Mouse (Mus musculus): ENCODE measurements around the gene Utp20. TPM values are rescaled to one million over a fixed set of nuclear protein-coding genes. Genes with fewer than 3 reads are reported as not detected.
"Not testable (repeated sequence)": the region's sequence is repeated elsewhere in the genome, so short reads cannot be mapped to it uniquely, and the experiment has no call there.

Utp20 gene
- polyA plus RNA-seq, 1 experiment from 2014 or later: 12.7 TPM

DNA sequence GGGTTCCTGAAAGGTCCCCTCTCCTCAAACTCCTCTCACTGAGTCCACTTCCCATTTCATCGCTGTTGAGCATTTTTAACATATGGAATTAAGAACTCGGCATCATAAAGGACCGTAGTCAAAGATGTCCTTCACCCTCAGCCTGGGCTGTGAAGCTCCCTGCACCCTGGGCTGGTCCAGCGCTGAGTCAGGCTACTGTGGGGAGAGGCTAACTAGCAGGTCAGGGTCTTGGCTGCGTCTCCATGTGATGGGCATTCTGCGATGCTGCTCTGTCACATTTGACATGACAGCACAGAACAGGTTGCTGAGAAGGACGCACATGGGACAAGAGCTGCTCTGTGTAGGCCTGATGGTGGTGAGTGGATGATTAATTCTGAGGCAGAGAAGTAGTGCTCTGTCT is 56.9 kb downstream of the Utp20 start:
- Histone ChIP-seq H3K4me3 (ENCODE audit: low read length) (no peak overlapping the region), H3K27me3 (ENCODE audit: control insufficient read depth, insufficient read depth, low read depth, low read length) (no peaks in the 10 kb centered on the region), H3K9ac (ENCODE audit: low read length) (no peak overlapping the region), H3K27ac (ENCODE audit: low read length) (no peak overlapping the region), H3K9me3 (ENCODE audit: control insufficient read depth, low read length) (no peaks in the 10 kb centered on the region), H3K4me2 (ENCODE audit: low read depth, low read length) (no peak overlapping the region), H3K36me3 (ENCODE audit: control insufficient read depth, insufficient read depth, low read length) (peaks cover 37% of the 10 kb centered on the region), H3K4me1 (replicated peaks; ENCODE audit: control insufficient read depth, insufficient read depth, low read length) (no peaks in the 10 kb centered on the region)
- WGBS: 95% methylated on average over 7 of the region's 7 CpGs
- ATAC-seq (ENCODE audit: low read depth): no peak

GRCm38 (mm10) chr10:88768961-88769360 is 57.6 kb downstream of the Utp20 start:
- H3K27ac ChIP-seq (ENCODE audit: low read length): no peak overlapping the region
- 90% methylated on average over 5 of the region's 5 CpGs for WGBS
- peaks cover 43% of the 10 kb centered on the region for H3K36me3 ChIP-seq (ENCODE audit: control insufficient read depth, insufficient read depth, low read length)
- H3K4me3 ChIP-seq (ENCODE audit: low read length): no peak overlapping the region
- H3K9me3 ChIP-seq (ENCODE audit: control insufficient read depth, low read length): no peaks in the 10 kb centered on the region
- H3K4me2 ChIP-seq (ENCODE audit: low read depth, low read length): no peak overlapping the region
- ATAC-seq (ENCODE audit: low read depth): no peak
- no peaks in the 10 kb centered on the region for H3K4me1 ChIP-seq (replicated peaks; ENCODE audit: control insufficient read depth, insufficient read depth, low read length)
- H3K27me3 ChIP-seq (ENCODE audit: control insufficient read depth, insufficient read depth, low read depth, low read length): no peaks in the 10 kb centered on the region
- no peak overlapping the region for H3K9ac ChIP-seq (ENCODE audit: low read length)

DNA sequence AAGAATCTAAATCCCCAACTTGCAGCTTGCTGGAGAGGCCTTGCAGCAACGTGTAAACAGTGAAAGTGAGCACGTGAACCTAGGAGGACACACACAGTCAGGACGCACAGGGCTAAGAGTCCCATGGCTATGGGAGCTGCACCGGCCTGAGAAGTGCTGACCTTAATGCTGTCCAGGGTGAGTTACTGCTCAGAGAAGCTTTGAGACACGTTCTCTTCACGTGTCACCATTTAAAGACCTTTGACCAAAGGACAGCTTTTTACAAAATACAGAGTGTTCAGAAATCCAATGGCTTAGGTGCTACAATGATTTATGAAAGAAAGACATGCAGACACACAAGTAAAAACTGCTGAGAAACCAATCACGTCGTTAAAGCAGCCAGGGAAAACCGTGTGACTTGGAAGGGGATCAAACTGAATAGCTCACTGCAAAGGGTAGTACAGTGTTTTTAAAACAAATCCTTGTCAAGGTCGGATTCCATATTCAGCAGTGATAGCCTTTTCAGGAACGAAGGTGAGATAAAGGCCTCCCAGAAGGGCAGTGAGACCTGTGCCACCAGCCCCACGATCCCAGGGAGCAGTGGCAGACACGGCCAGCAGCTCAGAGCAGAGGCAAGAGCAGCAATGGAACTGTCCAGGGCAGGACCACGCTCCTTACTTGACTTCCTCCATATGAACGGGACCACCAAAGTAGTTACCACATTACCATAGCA is 61.0 kb downstream of the Utp20 start:
- no peaks in the 10 kb centered on the region for H3K4me1 ChIP-seq (replicated peaks; ENCODE audit: control insufficient read depth, insufficient read depth, low read length)
- WGBS: 82% methylated on average over 15 of the region's 15 CpGs
- no peaks in the 10 kb centered on the region for H3K27me3 ChIP-seq (ENCODE audit: control insufficient read depth, insufficient read depth, low read depth, low read length)
- H3K36me3 ChIP-seq (ENCODE audit: control insufficient read depth, insufficient read depth, low read length): peaks cover 40% of the 10 kb centered on the region
- no peak overlapping the region for H3K4me3 ChIP-seq (ENCODE audit: low read length)
- no peak overlapping the region for H3K27ac ChIP-seq (ENCODE audit: low read length)
- no peak overlapping the region for H3K4me2 ChIP-seq (ENCODE audit: low read depth, low read length)
- no peak overlapping the region for H3K9ac ChIP-seq (ENCODE audit: low read length)
- no peak for ATAC-seq (ENCODE audit: low read depth)
- no peaks in the 10 kb centered on the region for H3K9me3 ChIP-seq (ENCODE audit: control insufficient read depth, low read length)

DNA sequence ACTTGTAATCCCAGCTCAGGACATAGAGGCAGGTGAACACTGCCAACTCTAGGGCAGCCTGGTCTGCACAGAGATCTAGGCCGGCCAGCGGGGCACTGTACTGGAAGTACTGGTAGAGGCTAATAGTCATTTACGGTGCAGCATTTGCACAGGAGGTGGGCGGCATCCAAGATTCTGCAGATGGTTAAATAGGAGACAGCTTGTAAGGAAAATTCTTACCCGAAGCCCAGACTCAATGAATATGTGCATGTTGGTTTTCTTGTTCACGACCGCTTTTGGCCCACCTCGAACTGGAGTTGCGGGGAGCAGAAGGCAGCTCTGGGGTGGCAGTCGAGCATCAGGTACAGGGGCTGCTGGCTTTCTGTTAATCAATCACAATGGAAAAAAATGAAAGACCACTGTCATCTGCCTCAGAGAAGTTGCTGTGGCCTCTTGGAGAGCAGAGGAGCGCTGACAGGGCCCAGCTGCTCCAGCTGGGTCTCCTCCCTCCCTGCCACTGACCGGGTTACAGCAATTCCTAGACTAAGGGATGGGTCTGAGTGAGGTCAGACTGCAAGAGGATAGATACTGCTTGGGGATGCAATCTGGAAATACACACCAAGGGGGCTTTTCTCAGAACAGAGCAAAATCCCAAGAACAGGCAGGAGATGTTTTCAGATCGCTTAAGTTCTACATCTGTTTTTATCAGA is 64.9 kb downstream of the Utp20 start:
- ATAC-seq (ENCODE audit: low read depth): no peak
- H3K4me1 ChIP-seq (replicated peaks; ENCODE audit: control insufficient read depth, insufficient read depth, low read length): no peaks in the 10 kb centered on the region
- no peaks in the 10 kb centered on the region for H3K9me3 ChIP-seq (ENCODE audit: control insufficient read depth, low read length)
- peaks cover 28% of the 10 kb centered on the region for H3K36me3 ChIP-seq (ENCODE audit: control insufficient read depth, insufficient read depth, low read length)
- WGBS: 87% methylated on average over 13 of the region's 13 CpGs
- no peak overlapping the region for H3K4me3 ChIP-seq (ENCODE audit: low read length)
- no peak overlapping the region for H3K9ac ChIP-seq (ENCODE audit: low read length)
- H3K27ac ChIP-seq (ENCODE audit: low read length): no peak overlapping the region
- H3K27me3 ChIP-seq (ENCODE audit: control insufficient read depth, insufficient read depth, low read depth, low read length): no peaks in the 10 kb centered on the region
- H3K4me2 ChIP-seq (ENCODE audit: low read depth, low read length): no peak overlapping the region

- H3K36me3 ChIP-seq (ENCODE audit: control insufficient read depth, insufficient read depth, low read length): peaks cover 44% of the 10 kb centered on the region
- WGBS: 76% methylated on average over 2 of the region's 2 CpGs
- no peak overlapping the region for H3K27ac ChIP-seq (ENCODE audit: low read length)
These were observed 85.2 kb downstream of the Utp20 start for GRCm38 (mm10) chr10:88741426-88741825.

GRCm38 (mm10) chr10:88740781-88741180 is 85.8 kb downstream of the Utp20 start:
- H3K27ac ChIP-seq (ENCODE audit: low read length): no peak overlapping the region
- peaks cover 47% of the 10 kb centered on the region for H3K36me3 ChIP-seq (ENCODE audit: control insufficient read depth, insufficient read depth, low read length)
- no peak for ATAC-seq (ENCODE audit: low read depth)
- no peak overlapping the region for H3K4me3 ChIP-seq (ENCODE audit: low read length)
- WGBS: 73% methylated on average over 5 of the region's 5 CpGs
- no peak overlapping the region for H3K4me2 ChIP-seq (ENCODE audit: low read depth, low read length)
- no peaks in the 10 kb centered on the region for H3K27me3 ChIP-seq (ENCODE audit: control insufficient read depth, insufficient read depth, low read depth, low read length)
- no peaks in the 10 kb centered on the region for H3K9me3 ChIP-seq (ENCODE audit: control insufficient read depth, low read length)
- no peaks in the 10 kb centered on the region for H3K4me1 ChIP-seq (replicated peaks; ENCODE audit: control insufficient read depth, insufficient read depth, low read length)
- no peak overlapping the region for H3K9ac ChIP-seq (ENCODE audit: low read length)

More at GRCm38 (mm10) chr10:88741426-88741825, 85.2 kb downstream of the Utp20 start:
- Histone ChIP-seq H3K9ac (ENCODE audit: low read length) (no peak overlapping the region), H3K4me3 (ENCODE audit: low read length) (no peak overlapping the region), H3K4me2 (ENCODE audit: low read depth, low read length) (no peak overlapping the region), H3K4me1 (replicated peaks; ENCODE audit: control insufficient read depth, insufficient read depth, low read length) (no peaks in the 10 kb centered on the region), H3K27me3 (ENCODE audit: control insufficient read depth, insufficient read depth, low read depth, low read length) (no peaks in the 10 kb centered on the region), H3K9me3 (ENCODE audit: control insufficient read depth, low read length) (no peaks in the 10 kb centered on the region)
- no peak for ATAC-seq (ENCODE audit: low read depth)

GRCm38 (mm10) chr10:88739818-88740217 is 86.8 kb downstream of the Utp20 start:
- Histone ChIP-seq H3K4me3 (ENCODE audit: low read length) (no peak overlapping the region), H3K4me2 (ENCODE audit: low read depth, low read length) (no peak overlapping the region), H3K9ac (ENCODE audit: low read length) (no peak overlapping the region), H3K4me1 (replicated peaks; ENCODE audit: control insufficient read depth, insufficient read depth, low read length) (no peaks in the 10 kb centered on the region), H3K9me3 (ENCODE audit: control insufficient read depth, low read length) (no peaks in the 10 kb centered on the region), H3K27me3 (ENCODE audit: control insufficient read depth, insufficient read depth, low read depth, low read length) (no peaks in the 10 kb centered on the region), H3K36me3 (ENCODE audit: control insufficient read depth, insufficient read depth, low read length) (peaks cover 40% of the 10 kb centered on the region), H3K27ac (ENCODE audit: low read length) (no peak overlapping the region)
- ATAC-seq (ENCODE audit: low read depth): no peak
- 94% methylated on average over 1 of the region's 1 CpGs for WGBS

DNA sequence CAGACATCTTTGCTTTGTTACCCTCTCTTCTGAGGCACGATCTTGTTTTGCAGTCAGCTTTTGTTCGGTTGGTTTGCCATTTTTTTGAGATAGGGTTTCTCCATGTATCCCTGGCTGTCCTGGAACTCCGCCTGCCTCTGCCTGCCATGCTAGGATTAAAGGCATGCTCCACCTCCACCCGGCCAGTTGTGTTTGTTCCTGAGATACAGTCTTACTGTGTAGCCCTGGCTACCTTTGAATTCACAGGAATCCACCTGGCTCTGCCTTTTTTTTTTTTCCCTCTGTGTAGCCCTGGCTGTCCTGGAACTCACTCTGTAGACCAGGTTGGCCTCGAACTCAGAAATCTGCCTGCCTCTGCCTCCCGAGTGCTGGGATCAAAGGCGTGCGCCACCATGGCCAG is 87.5 kb downstream of the Utp20 start:
- not testable (repeated sequence) for H3K27me3 ChIP-seq (ENCODE audit: control insufficient read depth, insufficient read depth, low read depth, low read length); H3K4me2 ChIP-seq (ENCODE audit: low read depth, low read length); H3K27ac ChIP-seq (ENCODE audit: low read length); H3K9ac ChIP-seq (ENCODE audit: low read length); H3K9me3 ChIP-seq (ENCODE audit: control insufficient read depth, low read length); H3K4me3 ChIP-seq (ENCODE audit: low read length); H3K4me1 ChIP-seq (replicated peaks; ENCODE audit: control insufficient read depth, insufficient read depth, low read length); ATAC-seq (ENCODE audit: low read depth)
- 93% methylated on average over 8 of the region's 8 CpGs for WGBS
- H3K36me3 ChIP-seq (ENCODE audit: control insufficient read depth, insufficient read depth, low read length): peaks cover 35% of the 10 kb centered on the region

- Histone ChIP-seq H3K27me3 (ENCODE audit: control insufficient read depth, insufficient read depth, low read depth, low read length) (no peaks in the 10 kb centered on the region), H3K4me2 (ENCODE audit: low read depth, low read length) (peak overlapping the region; percentile 94), H3K4me1 (replicated peaks; ENCODE audit: control insufficient read depth, insufficient read depth, low read length) (peaks cover 6% of the 10 kb centered on the region), H3K9me3 (ENCODE audit: control insufficient read depth, low read length) (no peaks in the 10 kb centered on the region), H3K27ac (ENCODE audit: low read length) (no peak overlapping the region), H3K9ac (ENCODE audit: low read length) (peak overlapping the region; percentile 97), H3K36me3 (ENCODE audit: control insufficient read depth, insufficient read depth, low read length) (peaks cover 9% of the 10 kb centered on the region; the same call in 1 of the 2 replicates), H3K4me3 (ENCODE audit: low read length) (peak overlapping the region; percentile 99)
- WGBS: 4% methylated on average over 6 of the region's 6 CpGs
- ATAC-seq (ENCODE audit: low read depth): no peak
These were observed 94.3 kb downstream of the Utp20 start for GRCm38 (mm10) chr10:88732309-88732622.

Data from lung, embryonic 16.5 days (tissue).